Mouse (Mus musculus): ENCODE data around the gene Lamtor1. TPM values are rescaled to one million over a fixed set of nuclear protein-coding genes. Genes with fewer than 3 reads are reported as not detected.
"Not testable (repeated sequence)": the region's sequence is repeated elsewhere in the genome, so short reads cannot be mapped to it uniquely, and the experiment has no call there.

Lamtor1 gene
- total RNA-seq, 2 experiments from 2014 or later, result 87.9 to 90.9 TPM

DNA sequence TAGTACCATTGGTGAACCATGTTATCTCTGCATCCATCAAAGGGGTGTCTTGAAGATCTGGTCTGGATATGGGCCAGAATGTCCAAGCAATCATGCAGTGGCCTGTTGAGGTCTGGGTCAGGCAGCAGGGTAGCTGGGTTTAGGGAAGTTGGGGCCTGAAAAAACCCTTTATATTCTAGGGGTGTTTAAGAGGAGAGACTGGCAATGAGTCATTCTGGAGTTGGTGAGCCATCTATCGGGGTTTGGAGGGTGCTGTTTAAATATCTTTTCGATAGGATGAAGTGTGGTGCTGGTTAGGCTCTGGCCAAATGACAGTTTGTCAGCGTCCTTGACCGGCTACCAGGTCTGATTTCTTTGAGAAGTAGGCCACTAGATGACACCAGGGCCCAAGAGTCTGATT lies 30.3 kb downstream of the Lamtor1 start:
- intact Hi-C loops (cut with DNase I), result loop anchor here (2.0 kb wide), 1 partner anchor 35 kb away; no protein-coding TSS in a partner anchor
- no peak for DNase-seq (ENCODE audit: extremely low spot score in 1 of 2, low spot score in 2 of 2)
- Histone ChIP-seq H3K4me3 (no peak overlapping the region), H3K27ac (no peak overlapping the region)
- no peak for TF ChIP-seq CTCF (IDR thresholded peaks at IDR 0.05)

- intact Hi-C loops (cut with DNase I), result no loop called here
- no peak overlapping the region for H3K27ac ChIP-seq
- no peak overlapping the region for H3K4me3 ChIP-seq
- no peak for DNase-seq (ENCODE audit: extremely low spot score in 1 of 2, low spot score in 2 of 2)
- no peak; the same call in 1 of the 2 replicates for TF ChIP-seq CTCF (IDR thresholded peaks at IDR 0.05)
These were observed 31.3 kb downstream of the Lamtor1 start for GRCm38 (mm10) chr7:101936996-101937395.

- intact Hi-C loops (cut with DNase I), result no loop called here
- TF ChIP-seq CTCF (IDR thresholded peaks at IDR 0.05), result no peak
- H3K4me3 ChIP-seq, result no peak overlapping the region
- DNase-seq (ENCODE audit: extremely low spot score in 1 of 2, low spot score in 2 of 2), result no peak
- H3K27ac ChIP-seq, result no peak overlapping the region
These were observed 31.9 kb downstream of the Lamtor1 start for GRCm38 (mm10) chr7:101937569-101937968.

- intact Hi-C loops (cut with DNase I), result no loop called here
- DNase-seq (ENCODE audit: extremely low spot score in 1 of 2, low spot score in 2 of 2), result no peak
- no peak overlapping the region for H3K27ac ChIP-seq
- no peak for TF ChIP-seq CTCF (IDR thresholded peaks at IDR 0.05)
- H3K4me3 ChIP-seq, result no peak overlapping the region
These were observed 32.6 kb downstream of the Lamtor1 start for GRCm38 (mm10) chr7:101938348-101938747.

GRCm38 (mm10) chr7:101939758-101940157 lies 34.1 kb downstream of the Lamtor1 start:
- intact Hi-C loops (cut with DNase I), result no loop called here
- TF ChIP-seq CTCF (IDR thresholded peaks at IDR 0.05), result no peak
- Histone ChIP-seq H3K27ac (no peak overlapping the region), H3K4me3 (no peak overlapping the region)
- DNase-seq (ENCODE audit: extremely low spot score in 1 of 2, low spot score in 2 of 2), result no peak

DNA sequence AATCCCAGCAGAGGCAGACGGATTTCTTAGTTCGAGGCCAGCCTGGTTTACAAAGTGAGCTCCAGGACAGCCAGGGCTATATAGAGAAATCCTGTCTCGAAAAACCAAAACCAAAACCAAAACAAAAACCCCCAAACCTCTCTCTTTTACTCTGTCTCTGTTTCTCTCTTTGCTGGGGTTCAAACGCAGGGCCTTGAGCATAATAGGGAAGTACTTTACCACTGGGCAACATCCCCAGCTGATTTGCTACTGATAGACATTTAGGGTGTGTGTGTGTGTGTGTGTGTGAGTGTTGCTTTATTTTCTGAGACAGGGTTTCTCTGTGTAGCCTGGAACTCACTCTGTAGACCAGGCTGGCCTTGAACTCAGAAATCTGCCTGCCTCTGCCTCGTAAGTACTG lies 43.3 kb downstream of the Lamtor1 start:
- intact Hi-C loops (cut with DNase I); DNase-seq (ENCODE audit: extremely low spot score in 1 of 2, low spot score in 2 of 2); H3K4me3 ChIP-seq; H3K27ac ChIP-seq: not testable (repeated sequence)

DNA sequence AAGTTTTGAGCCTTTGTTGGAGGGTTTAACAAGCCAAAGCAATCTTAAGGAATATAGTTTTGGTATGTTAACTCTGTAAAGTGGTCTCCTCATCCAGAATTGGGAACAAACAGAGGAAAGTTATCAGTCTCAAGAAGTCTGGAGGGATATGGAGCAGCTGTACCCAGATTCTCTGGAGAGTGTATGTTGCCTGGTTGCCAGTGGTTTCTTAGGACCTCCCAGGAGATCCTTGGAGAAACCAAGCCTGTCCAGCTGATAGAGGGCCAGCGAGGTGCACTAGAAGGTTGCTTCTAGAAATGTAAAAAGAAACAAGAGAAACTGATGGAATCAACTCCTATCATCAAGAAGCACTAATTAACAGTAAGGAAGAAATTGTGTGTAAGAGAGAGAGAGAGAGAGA lies 45.9 kb downstream of the Lamtor1 start:
- intact Hi-C loops (cut with DNase I), result no loop called here
- no peak overlapping the region for H3K27ac ChIP-seq
- no peak overlapping the region for H3K4me3 ChIP-seq
- TF ChIP-seq CTCF (IDR thresholded peaks at IDR 0.05), result no peak
- DNase-seq (ENCODE audit: extremely low spot score in 1 of 2, low spot score in 2 of 2), result no peak

DNA sequence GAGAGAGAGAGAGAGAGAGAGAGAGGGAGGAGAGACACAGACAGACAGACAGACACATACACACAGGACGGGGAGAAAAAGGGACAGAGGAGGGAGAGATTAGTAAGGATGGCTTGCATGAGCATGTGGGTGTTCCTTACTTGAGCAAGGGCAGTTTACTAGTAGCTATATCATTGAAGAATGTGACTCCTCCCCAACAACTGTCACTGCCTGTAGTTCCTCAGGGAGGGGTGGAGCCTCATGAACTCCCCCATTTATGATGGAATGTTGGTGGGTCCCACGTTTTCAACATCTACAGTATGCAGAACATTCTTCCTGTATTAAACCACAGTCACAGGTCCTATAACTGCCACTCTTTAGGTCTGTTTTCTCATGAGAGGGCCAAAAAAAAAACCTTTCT lies 46.4 kb downstream of the Lamtor1 start:
- no peak overlapping the region for H3K27ac ChIP-seq
- intact Hi-C loops (cut with DNase I), result no loop called here
- no peak for TF ChIP-seq CTCF (IDR thresholded peaks at IDR 0.05)

GRCm38 (mm10) chr7:101954163-101954562 lies 48.5 kb downstream of the Lamtor1 start:
- peak overlapping the region; percentile 42; the same call in 1 of the 2 replicates for H3K27ac ChIP-seq
- intact Hi-C loops (cut with DNase I), result no loop called here
- H3K4me3 ChIP-seq, result no peak overlapping the region
- no peak for DNase-seq (ENCODE audit: extremely low spot score in 1 of 2, low spot score in 2 of 2)
- no peak for TF ChIP-seq CTCF (IDR thresholded peaks at IDR 0.05)

More for the DNA sequence above, 46.4 kb downstream of the Lamtor1 start:
- H3K4me3 ChIP-seq, result no peak overlapping the region
- no peak for DNase-seq (ENCODE audit: extremely low spot score in 1 of 2, low spot score in 2 of 2)

DNA sequence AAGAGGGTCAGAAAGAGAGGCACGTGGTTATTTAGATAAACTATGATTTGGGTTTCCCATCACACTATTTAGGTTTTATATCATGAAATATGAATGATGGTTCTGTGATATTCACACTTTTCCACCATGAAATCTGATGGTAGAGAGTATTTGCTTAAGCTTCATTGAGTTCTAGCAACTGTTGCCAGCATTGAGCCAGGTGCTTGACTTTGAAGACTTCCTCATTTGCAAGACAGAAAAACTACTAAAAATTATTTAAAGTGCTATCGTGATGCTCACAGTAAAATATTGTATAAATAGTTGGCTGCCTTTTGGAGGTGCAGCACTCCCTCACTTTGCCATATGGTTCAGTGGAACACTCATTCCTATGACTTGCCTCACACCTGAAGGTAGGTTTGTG lies 49.6 kb downstream of the Lamtor1 start:
- Histone ChIP-seq H3K27ac (no peak overlapping the region), H3K4me3 (no peak overlapping the region)
- no peak for DNase-seq (ENCODE audit: extremely low spot score in 1 of 2, low spot score in 2 of 2)
- intact Hi-C loops (cut with DNase I), result no loop called here
- TF ChIP-seq CTCF (IDR thresholded peaks at IDR 0.05), result no peak

GRCm38 (mm10) chr7:101955862-101956261 lies 50.2 kb downstream of the Lamtor1 start:
- no peak for DNase-seq (ENCODE audit: extremely low spot score in 1 of 2, low spot score in 2 of 2)
- intact Hi-C loops (cut with DNase I), result no loop called here
- Histone ChIP-seq H3K27ac (no peak overlapping the region), H3K4me3 (no peak overlapping the region)
- TF ChIP-seq CTCF (IDR thresholded peaks at IDR 0.05), result no peak

DNA sequence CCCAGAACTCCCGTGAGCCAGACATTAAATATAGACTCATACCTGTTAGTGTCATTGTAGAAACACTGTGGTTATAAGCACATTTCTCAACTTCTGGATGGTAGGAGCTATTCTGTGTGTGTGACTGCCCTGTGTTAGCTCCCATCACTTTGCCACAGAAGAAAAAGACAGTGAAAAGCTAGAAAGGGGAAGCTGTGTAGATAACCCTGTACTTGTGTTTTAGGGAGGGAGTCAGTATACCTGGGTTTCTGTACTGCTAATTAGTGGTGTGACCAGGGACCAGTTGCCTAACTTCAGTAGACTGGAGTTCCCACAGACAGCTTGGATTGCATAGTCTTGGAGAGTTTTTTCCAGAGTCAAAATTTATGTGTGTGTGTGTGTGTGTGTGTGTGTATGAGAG lies 50.8 kb downstream of the Lamtor1 start:
- H3K27ac ChIP-seq, result no peak overlapping the region
- H3K4me3 ChIP-seq, result no peak overlapping the region
- DNase-seq (ENCODE audit: extremely low spot score in 1 of 2, low spot score in 2 of 2), result no peak
- TF ChIP-seq CTCF (IDR thresholded peaks at IDR 0.05), result no peak
- intact Hi-C loops (cut with DNase I), result no loop called here

DNA sequence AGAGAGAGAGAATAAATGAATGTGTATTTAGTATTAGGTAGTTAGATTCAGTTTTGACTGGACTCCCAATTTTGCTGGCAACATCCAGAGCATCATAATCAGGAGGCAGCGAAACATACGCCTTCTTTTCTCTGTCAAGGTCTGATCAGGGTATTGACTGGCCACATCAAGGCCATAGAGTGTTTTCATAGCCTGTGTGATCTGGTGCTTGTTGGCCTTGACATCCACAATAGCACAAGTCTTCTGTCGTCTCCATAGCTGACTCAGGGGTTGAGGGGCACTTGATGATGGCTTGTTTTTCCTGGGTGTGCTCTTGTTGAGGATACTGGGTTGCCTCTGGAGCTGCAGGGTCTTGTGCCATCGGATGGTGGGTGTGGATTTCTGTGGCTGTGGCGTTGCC lies 51.2 kb downstream of the Lamtor1 start:
- DNase-seq (ENCODE audit: extremely low spot score in 1 of 2, low spot score in 2 of 2), result no peak
- intact Hi-C loops (cut with DNase I), result no loop called here
- no peak for TF ChIP-seq CTCF (IDR thresholded peaks at IDR 0.05)
- H3K4me3 ChIP-seq, result no peak overlapping the region
- no peak overlapping the region for H3K27ac ChIP-seq

GRCm38 (mm10) chr7:101962829-101963228 lies 57.1 kb downstream of the Lamtor1 start:
- intact Hi-C loops (cut with DNase I), result no loop called here
- TF ChIP-seq CTCF (IDR thresholded peaks at IDR 0.05), result no peak
- H3K4me3 ChIP-seq, result no peak overlapping the region
- DNase-seq (ENCODE audit: extremely low spot score in 1 of 2, low spot score in 2 of 2), result no peak
- no peak overlapping the region for H3K27ac ChIP-seq
